Mouse (Mus musculus) ovary, adult 18-20 months (tissue): Measurements from ENCODE around the gene Usp13.

Source experiments
- DNase-seq: peaks from one replicate; pipeline ENCODE4 v3.0.0; 2022; ENCODE audit warnings: low spot score, mixed read lengths

Usp13 gene

GRCm38 (mm10) chr3:32939802-32940501, 122.6 kb downstream of the Usp13 start:
- no peak for DNase-seq

GRCm38 (mm10) chr3:32947486-32947885, 130.1 kb downstream of the Usp13 start:
- DNase-seq: no peak

GRCm38 (mm10) chr3:32951382-32951781, 134.0 kb downstream of the Usp13 start:
- DNase-seq: no peak

GRCm38 (mm10) chr3:32961494-32961893, 144.1 kb downstream of the Usp13 start:
- no peak for DNase-seq

- DNase-seq: no peak
Observed at GRCm38 (mm10) chr3:32965528-32965927, 148.2 kb downstream of the Usp13 start.

GRCm38 (mm10) chr3:32968671-32969425, 151.5 kb downstream of the Usp13 start:
- DNase-seq: no peak

- no peak for DNase-seq
Observed at GRCm38 (mm10) chr3:32970257-32970656, 152.9 kb downstream of the Usp13 start.

GRCm38 (mm10) chr3:32979238-32979637, 161.9 kb downstream of the Usp13 start:
- DNase-seq: no peak

GRCm38 (mm10) chr3:32979981-32980380, 162.6 kb downstream of the Usp13 start:
- DNase-seq: no peak

- no peak for DNase-seq
Observed at GRCm38 (mm10) chr3:32985141-32985540, 167.8 kb downstream of the Usp13 start.
